Mouse (Mus musculus) heart, postnatal 0 days (tissue): Measurements from ENCODE around the gene Gprin2.

Experiments
- CTCF ChIP-seq: IDR thresholded peaks from 2 replicates; pipeline ENCODE4 v1.5.1; 2016; ENCODE audit warnings: antibody characterized with exemption, control low read depth, low read depth
- EP300 ChIP-seq: IDR thresholded peaks from 2 replicates; pipeline ENCODE4 v1.6.1; 2016; ENCODE audit warnings: antibody characterized with exemption, low read depth

GRCm38 (mm10) chr14:34227981-34228380 lies 26.5 kb upstream of the Gprin2 start:
- no peak for TF ChIP-seq EP300
- TF ChIP-seq CTCF = no peak
